8 mouse cellular contexts compared by ENCODE assay signal in genomic region chr4:155222841-155223593, GRCm38 (mm10). TPM values are rescaled to one million over a fixed set of nuclear protein-coding genes. Genes with fewer than 3 reads are reported as not detected.
DNase-seq lines count a peak whose midpoint lies in the region; ATAC-seq and TF ChIP-seq lines count a peak whose summit lies in the region.

No protein-coding gene starts in this region.

- intact Hi-C loops in heart, postnatal 25 days (cut with DNase I): loop anchor here (5.0 kb wide), 1 partner anchor 96 kb away; no protein-coding TSS in a partner anchor

- no peak for TF ChIP-seq CTCF in ES-Bruce4 (IDR thresholded peaks at IDR 0.05; ENCODE audit: low read depth, low read length)
- TF ChIP-seq CTCF in lung, adult 2 months (IDR thresholded peaks at IDR 0.05; ENCODE audit: insufficient read depth, low read length): no peak

- no peak overlapping the region for H3K27ac ChIP-seq in ES-Bruce4 (ENCODE audit: insufficient read depth, low read length)
- H3K27ac ChIP-seq in forebrain, embryonic 14.5 days (ENCODE audit: low read depth, low read length): peak overlapping the region; percentile 94

- peak overlapping the region; percentile 99 for H3K4me2 ChIP-seq in forebrain, embryonic 14.5 days (ENCODE audit: low read length)

- TF ChIP-seq POLR2A in ES-Bruce4 (IDR thresholded peaks at IDR 0.05; ENCODE audit: insufficient read depth, low read length): peak; percentile 22
- peak; percentile 88 for TF ChIP-seq POLR2A in lung, adult 2 months (IDR thresholded peaks at IDR 0.05; ENCODE audit: borderline replicate concordance, extremely low read depth, low read depth, low read length)

- no peak for TF ChIP-seq EP300 in ES-Bruce4 (IDR thresholded peaks at IDR 0.05; ENCODE audit: insufficient read depth, low read depth, low read length)

- no peaks in the 10 kb centered on the region for H3K27me3 ChIP-seq in ES-Bruce4 (ENCODE audit: control insufficient read depth, insufficient read depth, low read length, poor library complexity, severe bottlenecking)
- no peaks in the 10 kb centered on the region for H3K27me3 ChIP-seq in forebrain, embryonic 14.5 days (replicated peaks; ENCODE audit: control insufficient read depth, insufficient read depth, low read length)

- H3K36me3 ChIP-seq in ES-Bruce4 (ENCODE audit: control insufficient read depth, insufficient read depth, low read length, poor library complexity, severe bottlenecking): no peaks in the 10 kb centered on the region
- no peaks in the 10 kb centered on the region for H3K36me3 ChIP-seq in forebrain, embryonic 14.5 days (ENCODE audit: control insufficient read depth, insufficient read depth, low read length)

- peak; percentile 98 for DNase-seq in forebrain, embryonic 14.5 days (ENCODE audit: low spot score)
- peak; percentile 99 for DNase-seq in heart, postnatal 25 days (ENCODE audit: low spot score)
- DNase-seq in layer of hippocampus, adult 18-20 months (ENCODE audit: low spot score in 2 of 2): peak; percentile 99 to 100
- DNase-seq in lung, adult 2 months: peak; percentile 100
- DNase-seq in thymus, adult 18-20 months: peak; percentile 96 to 97

- peak; percentile 89 for ATAC-seq in cerebellum, adult (ENCODE audit: insufficient number of reproducible peaks, low FRiP score, low TSS enrichment)
- peak; percentile 99 for ATAC-seq in forebrain, embryonic 14.5 days
- peak; percentile 86 for ATAC-seq in neutrophil, adult 5-6 weeks (ENCODE audit: extremely low read depth, insufficient number of reproducible peaks, low FRiP score, poor library complexity, severe bottlenecking)

- H3K4me1 ChIP-seq in ES-Bruce4 (ENCODE audit: control insufficient read depth, insufficient read depth, low read length): no peaks in the 10 kb centered on the region
- H3K4me1 ChIP-seq in forebrain, embryonic 14.5 days (ENCODE audit: control insufficient read depth, insufficient read depth, low read length): peaks cover 30% of the 10 kb centered on the region
- peaks cover 22% of the 10 kb centered on the region for H3K4me1 ChIP-seq in lung, adult 2 months (ENCODE audit: control insufficient read depth, insufficient read depth, low read length)

- H3K9me3 ChIP-seq in ES-Bruce4 (replicated peaks; ENCODE audit: control insufficient read depth, insufficient read depth, low read length, poor library complexity, severe bottlenecking): no peaks in the 10 kb centered on the region
- H3K9me3 ChIP-seq in forebrain, embryonic 14.5 days (replicated peaks; ENCODE audit: control insufficient read depth, low read length): no peaks in the 10 kb centered on the region

- under 1% methylated on average over 83 of the region's 116 CpGs for WGBS in forebrain, embryonic 14.5 days
- WGBS in lung, adult 2 months: 13% methylated on average over 116 of the region's 116 CpGs

- peak overlapping the region; percentile 47 for H3K4me3 ChIP-seq in ES-Bruce4 (ENCODE audit: low read depth, low read length)
- peak overlapping the region; percentile 42 for H3K4me3 ChIP-seq in forebrain, embryonic 14.5 days (ENCODE audit: low read depth, low read length)
- peak overlapping the region; percentile 97 for H3K4me3 ChIP-seq in lung, adult 2 months (replicated peaks; ENCODE audit: extremely low read depth, low read depth, low read length)

- peak overlapping the region; percentile 86 for H3K9ac ChIP-seq in ES-Bruce4 (ENCODE audit: low read depth, poor library complexity, severe bottlenecking)
- peak overlapping the region; percentile 93 for H3K9ac ChIP-seq in forebrain, embryonic 14.5 days (ENCODE audit: low read length)

RNA-seq across cellular contexts. Expression of gene Ski, which starts 0.6 kb away (rescaled TPM):
- polyA plus RNA-seq in ES-Bruce4 (2011; ENCODE audit: insufficient read depth, insufficient read length, low read depth, missing spikeins): 63.5 and 67.2 TPM in 2 replicates
- 16.2 and 17.1 TPM in 2 replicates for polyA plus RNA-seq in forebrain, embryonic 14.5 days (2014; fragmentation: Nextera tagmentation; extraction: Ambion mirVana)
- total RNA-seq in heart, postnatal 25 days (2021): 10 to 100 TPM; 55.0 to 63.9 TPM
- 100 to 1,000 TPM; 136 to 138 TPM for total RNA-seq in layer of hippocampus, adult 18-20 months (2021)
- polyA plus RNA-seq in lung, adult 2 months (2012; rRNA removed): 105 and 115 TPM in 2 replicates
- total RNA-seq in neutrophil, adult 5-6 weeks (2017): 25.9 and 27.7 TPM in 2 replicates

RNA-seq across cellular contexts. Expression of gene Faap20, which starts 26.6 kb away (rescaled TPM):
- 22.9 and 25.2 TPM in 2 replicates for polyA plus RNA-seq in ES-Bruce4 (2011; ENCODE audit: insufficient read depth, insufficient read length, low read depth, missing spikeins)
- polyA plus RNA-seq in forebrain, embryonic 14.5 days (2014; fragmentation: Nextera tagmentation; extraction: Ambion mirVana): 81.2 and 87.4 TPM in 2 replicates
- total RNA-seq in heart, postnatal 25 days (2021): 10 to 100 TPM; 13.5 to 15.5 TPM
- total RNA-seq in layer of hippocampus, adult 18-20 months (2021): 10 to 100 TPM; 27.5 to 31.8 TPM
- 56.7 and 59.3 TPM in 2 replicates for polyA plus RNA-seq in lung, adult 2 months (2012; rRNA removed)
- total RNA-seq in neutrophil, adult 5-6 weeks (2017): 19.2 and 20.4 TPM in 2 replicates

Comparison
In these comparisons a context has a peak if more than half of its experiments do, and no peak if none do; other contexts are left out.
1. H3K4me3 ChIP-seq: peak in every context shown above with its lines; median percentile 97 in lung, adult 2 months; 47 in ES-Bruce4; 42 in forebrain, embryonic 14.5 days.